In the genomic region with DNA sequence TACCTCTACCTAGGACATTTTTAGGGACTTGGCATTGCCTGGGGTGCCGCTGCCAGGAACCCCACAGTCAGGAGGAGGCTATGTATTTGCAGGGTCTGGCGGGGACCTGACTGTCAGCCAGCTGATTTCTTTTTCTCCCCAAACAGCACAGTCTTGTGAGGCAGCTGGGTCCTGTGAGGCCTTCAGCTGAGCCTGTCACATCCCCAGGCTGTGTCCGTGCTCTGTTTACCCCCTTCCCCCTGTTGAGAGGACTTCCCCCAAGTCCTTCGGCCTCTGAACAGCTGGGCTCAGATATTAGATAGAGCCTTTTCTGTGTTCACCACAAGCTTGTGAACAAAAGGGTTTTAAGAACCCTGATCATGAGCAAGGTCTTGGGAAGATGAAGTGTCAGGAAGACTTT, we compare ENCODE assay signal across 19 mouse cellular contexts. TPM values are rescaled to one million over a fixed set of nuclear protein-coding genes. Genes with fewer than 3 reads are reported as not detected.
DNase-seq lines count a peak whose midpoint lies in the region; ATAC-seq lines count a peak whose summit lies in the region.
"Had no signal": no experiment of that assay in that cellular context is flagged by ENCODE, and none has a peak within 500 bp of the region (broad histone marks: within the 10 kb centered on the region; RNA-seq: fewer than 3 reads in every experiment).

No protein-coding gene starts in this region.

- DNase-seq in embryonic facial prominence, embryonic 10.5 days (ENCODE audit: low spot score), result no peak
- no peak for DNase-seq in kidney, adult 8-10 months
- no peak for DNase-seq in midbrain, embryonic 10.5 days (ENCODE audit: low spot score)
- no peak for DNase-seq in urinary bladder, adult 18-20 months (ENCODE audit: low spot score in 2 of 2)
- DNase-seq: cerebellum, adult 18-20 months; gastrocnemius, adult 2 months; heart, adult 2 months; heart, postnatal 36 days; kidney, adult 11 months; liver, postnatal 0 days; retina, postnatal 1 day; spleen, adult 18-20 months had no signal

- ATAC-seq in embryonic facial prominence, embryonic 12.5 days (ENCODE audit: insufficient number of reproducible peaks, insufficient read depth, low FRiP score, low TSS enrichment), result peak; percentile 42; the same call in 1 of the 2 replicates
- ATAC-seq in kidney, embryonic 16.5 days (ENCODE audit: low FRiP score, low TSS enrichment), result peak; percentile 59; the same call in 1 of the 2 replicates
- ATAC-seq in midbrain, embryonic 16.5 days, result no peak
- ATAC-seq in stomach, embryonic 14.5 days (ENCODE audit: insufficient number of reproducible peaks, insufficient read depth, low FRiP score, low read depth), result peak; percentile 73; the same call in 1 of the 2 replicates
- ATAC-seq: liver, postnatal 0 days; midbrain, embryonic 15.5 days had no signal

- no peak overlapping the region for H3K4me2 ChIP-seq in embryonic facial prominence, embryonic 12.5 days (replicated peaks)
- no peak overlapping the region for H3K4me2 ChIP-seq in kidney, embryonic 16.5 days (replicated peaks; ENCODE audit: low read depth, low read length)
- H3K4me2 ChIP-seq in midbrain, embryonic 16.5 days (ENCODE audit: low read length), result no peak overlapping the region
- H3K4me2 ChIP-seq in stomach, embryonic 14.5 days (replicated peaks; ENCODE audit: low read depth, low read length), result no peak overlapping the region
- H3K4me2 ChIP-seq: forebrain, embryonic 12.5 days; limb, embryonic 13.5 days; midbrain, embryonic 15.5 days had no signal

- peaks cover 12% of the 10 kb centered on the region for H3K4me1 ChIP-seq in embryonic facial prominence, embryonic 12.5 days
- H3K4me1 ChIP-seq in embryonic facial prominence, embryonic 10.5 days, result peaks cover 19% of the 10 kb centered on the region
- peaks cover 17% of the 10 kb centered on the region for H3K4me1 ChIP-seq in kidney, embryonic 16.5 days (ENCODE audit: insufficient read depth, low read length)
- peaks cover 29% of the 10 kb centered on the region for H3K4me1 ChIP-seq in midbrain, embryonic 10.5 days
- 0 out of 2 replicates have a peak, but pooled peaks cover 4% of the 10 kb centered on the region for H3K4me1 ChIP-seq in midbrain, embryonic 16.5 days (ENCODE audit: control insufficient read depth, insufficient read depth, low read length)
- peaks cover 7% of the 10 kb centered on the region for H3K4me1 ChIP-seq in stomach, embryonic 14.5 days (ENCODE audit: control insufficient read depth, insufficient read depth, low read length)

- WGBS in embryonic facial prominence, embryonic 12.5 days, result 35% methylated on average over 4 of the region's 4 CpGs
- 32% methylated on average over 4 of the region's 4 CpGs for WGBS in embryonic facial prominence, embryonic 10.5 days
- 50% methylated on average over 4 of the region's 4 CpGs for WGBS in kidney, embryonic 16.5 days
- WGBS in midbrain, embryonic 10.5 days, result 57% methylated on average over 4 of the region's 4 CpGs
- 32% methylated on average over 4 of the region's 4 CpGs for WGBS in midbrain, embryonic 16.5 days
- WGBS in stomach, embryonic 14.5 days, result 21% methylated on average over 4 of the region's 4 CpGs

- no peaks in the 10 kb centered on the region for H3K9me3 ChIP-seq in embryonic facial prominence, embryonic 12.5 days
- no peaks in the 10 kb centered on the region for H3K9me3 ChIP-seq in embryonic facial prominence, embryonic 10.5 days
- no peaks in the 10 kb centered on the region for H3K9me3 ChIP-seq in kidney, embryonic 16.5 days (ENCODE audit: low read length)
- H3K9me3 ChIP-seq in midbrain, embryonic 10.5 days (replicated peaks), result no peaks in the 10 kb centered on the region
- H3K9me3 ChIP-seq in midbrain, embryonic 16.5 days (replicated peaks; ENCODE audit: control insufficient read depth, low read length, poor library complexity, severe bottlenecking), result no peaks in the 10 kb centered on the region
- no peaks in the 10 kb centered on the region for H3K9me3 ChIP-seq in stomach, embryonic 14.5 days (ENCODE audit: control insufficient read depth, low read depth, low read length)
- H3K9me3 ChIP-seq: forebrain, embryonic 12.5 days; limb, embryonic 13.5 days; midbrain, embryonic 15.5 days had no signal

- no peaks in the 10 kb centered on the region for H3K36me3 ChIP-seq in embryonic facial prominence, embryonic 12.5 days
- no peaks in the 10 kb centered on the region for H3K36me3 ChIP-seq in embryonic facial prominence, embryonic 10.5 days (replicated peaks)
- H3K36me3 ChIP-seq in kidney, embryonic 16.5 days (ENCODE audit: insufficient read depth, low read length), result no peaks in the 10 kb centered on the region
- no peaks in the 10 kb centered on the region for H3K36me3 ChIP-seq in midbrain, embryonic 10.5 days
- no peaks in the 10 kb centered on the region for H3K36me3 ChIP-seq in midbrain, embryonic 16.5 days (ENCODE audit: control insufficient read depth, insufficient read depth, low read length)
- no peaks in the 10 kb centered on the region for H3K36me3 ChIP-seq in stomach, embryonic 14.5 days (ENCODE audit: control insufficient read depth, insufficient read depth, low read length)
- H3K36me3 ChIP-seq: forebrain, embryonic 12.5 days; limb, embryonic 13.5 days; midbrain, embryonic 15.5 days had no signal

- H3K27ac ChIP-seq in embryonic facial prominence, embryonic 12.5 days, result 0 out of 2 replicates have a peak overlapping the region, but pooled peaks have one; percentile 12
- no peak overlapping the region; the same call in 1 of the 2 replicates for H3K27ac ChIP-seq in embryonic facial prominence, embryonic 10.5 days (replicated peaks)
- peak overlapping the region; percentile 57; the same call in 1 of the 2 replicates for H3K27ac ChIP-seq in kidney, embryonic 16.5 days (ENCODE audit: low read length)
- peak overlapping the region; percentile 61 for H3K27ac ChIP-seq in midbrain, embryonic 10.5 days (replicated peaks)
- H3K27ac ChIP-seq in midbrain, embryonic 16.5 days (ENCODE audit: low read length), result no peak overlapping the region
- peak overlapping the region; percentile 56; the same call in 1 of the 2 replicates for H3K27ac ChIP-seq in stomach, embryonic 14.5 days (ENCODE audit: low read length)
- H3K27ac ChIP-seq: forebrain, embryonic 12.5 days; gastrocnemius, adult 2 months; heart, adult 2 months; limb, embryonic 13.5 days; midbrain, embryonic 15.5 days had no signal

- H3K27me3 ChIP-seq in embryonic facial prominence, embryonic 12.5 days, result no peaks in the 10 kb centered on the region
- H3K27me3 ChIP-seq in embryonic facial prominence, embryonic 10.5 days (replicated peaks; ENCODE audit: low read depth, poor library complexity, severe bottlenecking), result peaks cover 9% of the 10 kb centered on the region; the same call in 1 of the 2 replicates
- H3K27me3 ChIP-seq in kidney, embryonic 16.5 days (ENCODE audit: insufficient read depth, low read length), result no peaks in the 10 kb centered on the region
- 0 out of 2 replicates have a peak, but pooled peaks cover 9% of the 10 kb centered on the region for H3K27me3 ChIP-seq in midbrain, embryonic 10.5 days (ENCODE audit: low read depth, poor library complexity, severe bottlenecking)
- no peaks in the 10 kb centered on the region for H3K27me3 ChIP-seq in midbrain, embryonic 16.5 days (ENCODE audit: control insufficient read depth, insufficient read depth, low read depth, low read length)
- no peaks in the 10 kb centered on the region for H3K27me3 ChIP-seq in stomach, embryonic 14.5 days (ENCODE audit: control insufficient read depth, insufficient read depth, low read length)
- H3K27me3 ChIP-seq: forebrain, embryonic 12.5 days; limb, embryonic 13.5 days; midbrain, embryonic 15.5 days had no signal

- no peak overlapping the region for H3K9ac ChIP-seq in embryonic facial prominence, embryonic 12.5 days
- H3K9ac ChIP-seq in kidney, embryonic 16.5 days (replicated peaks; ENCODE audit: low read length), result no peak overlapping the region
- H3K9ac ChIP-seq in midbrain, embryonic 16.5 days (ENCODE audit: low read depth, low read length), result no peak overlapping the region
- H3K9ac ChIP-seq in stomach, embryonic 14.5 days (replicated peaks; ENCODE audit: low read depth, low read length), result no peak overlapping the region
- H3K9ac ChIP-seq: forebrain, embryonic 12.5 days; limb, embryonic 13.5 days; liver, postnatal 0 days; midbrain, embryonic 15.5 days had no signal

- H3K4me3 ChIP-seq in embryonic facial prominence, embryonic 12.5 days, result no peak overlapping the region
- no peak overlapping the region for H3K4me3 ChIP-seq in embryonic facial prominence, embryonic 10.5 days
- no peak overlapping the region for H3K4me3 ChIP-seq in kidney, embryonic 16.5 days (ENCODE audit: low read length)
- no peak overlapping the region for H3K4me3 ChIP-seq in midbrain, embryonic 10.5 days
- H3K4me3 ChIP-seq in midbrain, embryonic 16.5 days (ENCODE audit: low read depth, low read length), result no peak overlapping the region
- H3K4me3 ChIP-seq in stomach, embryonic 14.5 days (ENCODE audit: low read depth, low read length), result no peak overlapping the region
- H3K4me3 ChIP-seq: forebrain, embryonic 12.5 days; gastrocnemius, adult 2 months; heart, adult 2 months; limb, embryonic 13.5 days; midbrain, embryonic 15.5 days had no signal

RNA-seq across cellular contexts. Expression of gene Ccnd2, which starts 25.4 kb away (rescaled TPM):
- polyA plus RNA-seq in embryonic facial prominence, embryonic 12.5 days (2016; fragmentation: Nextera tagmentation; extraction: Ambion mirVana), result 846 and 908 TPM in 2 replicates
- polyA plus RNA-seq in embryonic facial prominence, embryonic 10.5 days (2016; fragmentation: Nextera tagmentation; extraction: Ambion mirVana), result 1,002 and 1,039 TPM in 2 replicates
- polyA plus RNA-seq in kidney, embryonic 16.5 days (2015; fragmentation: Nextera tagmentation; extraction: Ambion mirVana), result 600 and 665 TPM in 2 replicates
- 1,714 and 1,799 TPM in 2 replicates for polyA plus RNA-seq in midbrain, embryonic 10.5 days (2016; fragmentation: Nextera tagmentation; extraction: Ambion mirVana)
- polyA plus RNA-seq in midbrain, embryonic 16.5 days (2015; fragmentation: Nextera tagmentation; extraction: Ambion mirVana), result 245 and 326 TPM in 2 replicates
- polyA plus RNA-seq in stomach, embryonic 14.5 days (2014; fragmentation: Nextera tagmentation; extraction: Ambion mirVana), result 1,255 and 1,268 TPM in 2 replicates

Comparison
In these comparisons a context has a peak if more than half of its experiments do, and no peak if none do; other contexts are left out.
1. H3K27ac ChIP-seq: peak in embryonic facial prominence, embryonic 12.5 days (single experiment), kidney, embryonic 16.5 days (single experiment), midbrain, embryonic 10.5 days (single experiment) and stomach, embryonic 14.5 days (single experiment); none in embryonic facial prominence, embryonic 10.5 days (single experiment) and midbrain, embryonic 16.5 days (single experiment).